Mouse (Mus musculus) layer of hippocampus, adult 9-11 months (tissue): ENCODE data around the gene Gpr158.
A peak's percentile ranks its signal among the peaks of the same experiment; 100 is the strongest.

Experiments used
- DNase-seq: peaks from one replicate; pipeline ENCODE4 v3.0.0; 2022

Gene Gpr158

DNA sequence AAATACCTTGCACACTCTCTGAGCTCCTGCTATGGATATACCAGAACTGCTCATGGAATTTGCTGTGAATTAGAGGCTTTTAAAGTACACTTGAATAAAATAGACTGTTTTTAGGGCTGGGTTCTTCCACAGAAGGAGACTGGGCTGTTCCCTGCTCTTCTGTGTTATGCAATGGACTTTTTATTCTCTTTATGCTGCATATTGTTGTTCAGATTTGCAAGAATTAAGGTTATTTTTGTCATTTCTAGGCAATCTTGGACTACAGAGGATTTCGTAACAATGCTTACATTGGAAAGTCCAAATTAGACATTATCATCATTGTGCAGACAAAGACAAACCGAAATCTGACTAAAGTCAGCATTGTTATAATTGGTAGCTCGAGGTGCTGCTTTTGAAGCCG lies 298.4 kb downstream of the Gpr158 start:
- DNase-seq: no peak

DNA sequence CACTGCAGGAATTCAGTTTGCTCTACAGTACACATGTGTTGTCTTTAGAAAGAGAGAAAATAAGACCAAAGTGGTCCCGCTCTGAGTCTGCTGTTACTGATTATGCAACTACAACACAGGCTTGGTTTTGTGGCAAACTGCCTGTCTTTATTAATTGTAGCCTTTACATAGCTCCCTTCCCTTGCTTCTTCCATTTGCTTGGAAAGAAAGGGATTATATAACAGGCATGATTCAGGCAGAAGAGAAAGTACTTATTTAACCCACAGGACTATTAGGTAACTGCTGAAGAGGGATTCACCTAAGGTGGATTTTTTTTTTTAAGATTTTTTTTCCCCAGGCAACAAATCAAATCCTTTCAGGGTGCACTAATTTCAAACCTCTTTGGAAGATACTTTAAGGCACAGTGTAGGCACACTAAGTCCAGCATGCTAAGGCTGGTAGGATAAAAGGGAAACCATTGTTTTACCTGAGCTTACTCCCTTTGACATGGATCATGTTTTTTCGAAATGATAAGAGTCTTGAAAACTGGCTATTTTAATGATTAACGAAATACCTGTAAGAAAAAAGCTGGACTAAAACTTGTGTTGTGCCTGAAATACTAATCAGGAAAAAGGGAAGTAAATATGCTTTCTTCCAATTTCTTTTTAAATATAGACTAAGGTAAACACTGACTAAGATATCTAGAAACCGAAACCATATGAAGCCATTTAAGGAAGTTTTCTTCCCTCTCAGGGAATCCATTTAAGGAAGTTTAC lies 308.9 kb downstream of the Gpr158 start:
- DNase-seq: peak; percentile 33

GRCm38 (mm10) chr2:21676839-21677123 lies 309.4 kb downstream of the Gpr158 start:
- no peak for DNase-seq

DNA sequence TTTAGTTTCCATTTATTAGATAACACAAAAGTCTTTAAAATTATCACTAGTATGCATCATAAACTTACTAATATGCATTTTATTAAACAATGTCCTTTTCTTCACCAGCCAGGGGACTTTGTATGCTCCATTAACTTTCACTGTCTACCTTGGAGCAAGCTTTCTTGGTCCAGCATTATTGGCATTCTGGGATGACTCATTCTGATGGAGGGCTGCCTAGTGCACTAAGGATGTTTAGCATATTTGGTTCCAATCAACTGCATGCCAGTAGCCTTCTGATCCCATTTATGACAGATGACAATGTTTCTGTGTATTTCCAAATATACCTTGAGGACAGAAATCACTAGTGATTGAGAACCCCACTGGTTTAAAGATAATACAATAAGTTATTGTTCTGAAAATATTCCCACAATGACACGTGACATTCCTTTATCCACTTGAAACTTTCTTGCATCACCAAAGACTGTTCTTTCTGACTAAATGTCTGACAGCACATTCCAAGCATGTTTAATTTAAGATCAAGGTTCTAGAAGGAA lies 313.5 kb downstream of the Gpr158 start:
- no peak for DNase-seq

- DNase-seq: no peak
Measured at GRCm38 (mm10) chr2:21684736-21685135, 317.4 kb downstream of the Gpr158 start.

DNA sequence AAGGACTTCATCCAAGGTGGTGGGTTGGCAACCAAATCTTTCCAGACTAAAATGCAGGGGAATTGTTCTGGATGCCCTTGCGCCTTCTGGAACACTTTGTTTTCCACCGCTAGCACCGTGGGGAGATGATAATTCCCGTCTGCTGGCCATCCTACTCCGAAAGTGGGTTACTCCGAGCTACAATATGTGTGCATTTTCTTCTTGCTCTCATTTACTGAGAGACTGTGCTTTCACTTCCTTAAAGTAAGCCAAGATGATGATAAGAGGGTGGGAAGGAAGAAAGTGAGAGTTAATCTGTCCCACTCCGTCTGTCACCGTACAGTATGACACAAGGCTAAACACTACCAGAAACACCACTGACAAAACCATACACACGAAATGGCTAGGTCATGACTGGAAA lies 325.8 kb downstream of the Gpr158 start:
- no peak for DNase-seq

DNA sequence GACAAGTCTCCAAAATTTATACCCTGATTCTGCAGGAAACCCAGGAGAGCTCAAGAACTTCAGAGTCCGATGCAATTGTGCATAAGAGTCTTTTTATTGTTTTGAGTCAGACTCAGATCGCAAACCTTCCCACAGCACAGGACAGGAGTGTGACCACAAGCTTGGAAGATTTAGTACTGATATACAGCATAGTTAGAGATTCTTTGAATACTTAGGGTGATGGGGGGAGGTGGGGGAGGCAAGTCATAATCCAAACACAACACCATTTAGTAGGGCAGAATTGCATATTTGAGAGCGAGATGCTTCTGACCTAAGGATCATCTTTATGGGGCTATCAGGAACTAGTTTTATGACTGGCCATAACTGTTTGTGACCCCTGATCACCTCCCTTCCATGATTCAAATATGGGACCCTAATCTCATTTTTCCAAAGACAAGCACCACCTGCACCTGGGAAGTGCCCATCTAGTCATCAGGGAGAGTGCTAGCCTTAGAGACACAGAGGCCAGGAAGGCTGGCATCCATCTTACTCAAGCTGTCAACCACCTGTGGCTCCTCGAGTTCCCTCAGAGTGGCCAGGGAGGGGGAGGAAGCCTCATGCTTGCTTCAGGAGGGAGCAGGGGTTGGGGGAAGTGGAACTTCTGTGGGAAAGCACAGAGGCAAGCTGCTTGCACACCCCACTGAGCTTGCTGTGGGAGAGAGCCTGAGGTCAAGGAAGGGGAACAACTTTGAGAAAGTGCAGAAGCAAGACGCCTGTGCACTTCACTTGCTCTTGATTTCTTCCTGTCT lies 326.7 kb downstream of the Gpr158 start:
- no peak for DNase-seq

DNA sequence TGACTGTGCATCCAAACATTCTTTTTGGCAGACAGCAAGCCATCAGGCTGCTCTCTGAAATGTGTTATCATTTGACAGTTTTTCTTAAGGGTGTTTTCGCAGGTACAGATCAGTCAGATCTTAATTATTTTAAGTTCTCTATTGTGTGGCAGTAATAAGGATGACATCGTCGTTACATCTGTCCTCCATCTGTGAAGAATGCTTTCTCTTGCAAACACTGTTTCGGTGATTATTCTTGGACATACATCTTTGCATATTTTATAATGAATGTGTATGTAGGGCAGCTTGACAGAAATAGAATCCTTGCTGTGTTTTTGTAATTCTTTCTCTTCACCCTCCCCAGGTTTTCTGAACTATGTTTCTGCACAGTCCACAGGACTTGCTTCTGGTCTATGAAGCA lies 360.7 kb downstream of the Gpr158 start:
- DNase-seq: no peak

GRCm38 (mm10) chr2:21783721-21784120 lies 416.4 kb downstream of the Gpr158 start:
- DNase-seq: no peak

- DNase-seq: no peak
Measured at GRCm38 (mm10) chr2:21793156-21793555, 425.8 kb downstream of the Gpr158 start.

DNA sequence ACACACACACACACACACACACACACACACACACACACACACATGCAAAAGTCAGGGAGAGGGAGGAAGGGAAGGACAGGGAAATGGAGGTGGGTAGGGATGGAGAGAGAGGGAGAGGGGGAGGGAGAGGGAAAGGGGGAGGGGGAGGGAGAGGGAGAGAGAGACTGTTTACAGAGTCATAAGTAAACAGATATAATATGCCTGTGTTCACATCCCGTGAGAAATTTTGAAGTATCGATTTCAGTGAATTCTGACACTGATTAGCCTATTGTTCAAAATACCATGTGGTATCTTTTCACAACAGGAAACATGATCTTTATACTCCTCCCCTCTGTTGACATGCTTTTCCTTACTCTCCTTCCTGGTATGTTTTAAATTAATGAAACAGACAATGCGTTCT lies 432.3 kb downstream of the Gpr158 start:
- DNase-seq: no peak

DNA sequence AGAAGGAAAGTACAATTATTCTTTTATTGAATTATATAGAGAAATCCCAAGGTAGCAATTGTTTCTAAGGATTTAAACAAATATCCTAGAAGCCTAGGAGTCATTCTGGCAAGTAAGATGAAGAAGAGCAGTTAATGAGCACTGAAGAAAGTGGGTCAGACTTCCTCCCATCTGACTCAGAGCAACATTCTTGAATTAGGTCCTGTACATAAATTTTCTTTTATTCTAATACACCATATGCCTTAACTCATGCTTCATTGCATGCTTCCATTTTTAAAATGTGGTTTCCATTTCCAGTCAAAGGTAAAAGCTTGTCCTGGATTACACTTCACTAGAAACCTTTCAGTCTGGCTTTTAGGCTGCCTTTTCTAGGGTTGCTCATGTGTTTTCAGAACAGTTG lies 432.7 kb downstream of the Gpr158 start:
- DNase-seq: no peak

- DNase-seq: no peak
Measured at GRCm38 (mm10) chr2:21808510-21808909, 441.2 kb downstream of the Gpr158 start.

DNA sequence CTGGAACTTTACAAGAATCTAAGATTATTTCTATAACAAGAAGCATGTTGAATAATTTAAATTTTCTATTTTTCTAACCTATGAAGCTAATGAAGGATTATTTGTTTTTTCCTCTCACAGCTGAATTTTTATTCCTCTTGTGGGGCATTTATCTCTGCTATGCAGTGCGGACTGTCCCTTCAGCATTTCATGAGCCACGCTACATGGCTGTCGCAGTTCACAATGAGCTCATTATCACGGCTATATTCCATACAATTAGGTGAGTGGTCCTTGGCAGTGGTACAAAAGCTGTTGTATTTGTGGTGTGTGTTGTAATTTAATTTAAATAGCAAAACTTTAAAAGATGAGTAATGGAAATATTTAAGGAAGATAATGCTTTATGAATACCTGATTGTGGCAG lies 443.1 kb downstream of the Gpr158 start:
- DNase-seq: no peak

- no peak for DNase-seq
Measured at GRCm38 (mm10) chr2:21864061-21864460, 496.7 kb downstream of the Gpr158 start.
